Mouse (Mus musculus): ENCODE measurements around the gene Isg20l2. TPM values are rescaled to one million over a fixed set of nuclear protein-coding genes. Genes with fewer than 3 reads are reported as not detected.
"Not testable (repeated sequence)": the region's sequence is repeated elsewhere in the genome, so short reads cannot be mapped to it uniquely, and the experiment has no call there.

Gene Isg20l2
- polyA plus RNA-seq, 1 experiment from 2014 or later = 55.1 TPM

DNA sequence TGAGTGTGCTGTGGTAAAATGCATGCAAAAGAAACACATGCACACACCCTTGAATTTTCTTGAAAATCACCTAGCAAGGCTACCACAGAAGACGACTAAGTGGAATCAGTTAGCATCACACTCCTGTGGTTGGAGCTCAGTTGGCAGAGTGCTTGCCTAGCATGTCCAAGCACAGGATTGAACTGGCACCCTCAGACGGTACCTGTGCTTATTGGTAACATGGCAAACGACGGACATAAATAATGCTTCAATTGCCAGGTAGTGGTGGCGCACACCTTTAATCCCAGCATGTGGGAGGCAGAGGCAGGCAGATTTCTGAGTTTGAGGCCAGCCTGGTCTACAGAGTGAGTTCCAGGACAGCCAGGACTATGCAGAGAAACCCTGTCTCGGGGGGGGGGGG, 28.2 kb upstream of the Isg20l2 start:
- H3K27me3 ChIP-seq (ENCODE audit: insufficient read depth, poor library complexity, severe bottlenecking); H3K36me3 ChIP-seq; H3K9me3 ChIP-seq; DNase-seq (ENCODE audit: low spot score); H3K4me3 ChIP-seq: not testable (repeated sequence)
- Histone ChIP-seq H3K4me1 (peaks cover 17% of the 10 kb centered on the region), H3K27ac (peak overlapping the region; percentile 76; the same call in 1 of the 2 replicates)
- WGBS = 73% methylated on average over 6 of the region's 6 CpGs

DNA sequence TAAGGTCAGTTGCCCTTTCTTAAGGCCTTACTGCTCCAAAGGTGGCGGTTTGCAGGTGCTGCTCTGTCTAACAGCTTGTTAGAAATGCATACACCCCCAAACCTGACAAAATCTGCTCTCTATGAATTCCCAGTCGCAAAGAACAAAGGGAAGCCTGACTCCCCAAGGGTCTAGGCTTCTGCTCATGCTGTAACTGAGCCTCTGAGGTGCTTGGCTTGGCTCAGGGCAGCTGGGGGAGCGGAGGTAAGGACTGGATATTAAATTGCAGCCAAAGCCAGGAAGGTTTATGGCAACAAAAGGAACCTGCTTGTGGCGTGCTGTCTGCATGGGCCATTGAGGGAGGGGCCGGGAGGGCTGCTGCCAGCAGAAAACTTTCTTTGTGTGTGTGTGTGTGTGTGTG, 26.3 kb upstream of the Isg20l2 start:
- no peaks in the 10 kb centered on the region for H3K27me3 ChIP-seq (ENCODE audit: insufficient read depth, poor library complexity, severe bottlenecking)
- no peaks in the 10 kb centered on the region for H3K36me3 ChIP-seq
- H3K9me3 ChIP-seq = no peaks in the 10 kb centered on the region
- H3K4me1 ChIP-seq = peaks cover 30% of the 10 kb centered on the region
- no peak for DNase-seq (ENCODE audit: low spot score)
- no peak overlapping the region for H3K4me3 ChIP-seq
- WGBS = 56% methylated on average over 5 of the region's 5 CpGs
- H3K27ac ChIP-seq = peak overlapping the region; percentile 50; the same call in 1 of the 2 replicates

DNA sequence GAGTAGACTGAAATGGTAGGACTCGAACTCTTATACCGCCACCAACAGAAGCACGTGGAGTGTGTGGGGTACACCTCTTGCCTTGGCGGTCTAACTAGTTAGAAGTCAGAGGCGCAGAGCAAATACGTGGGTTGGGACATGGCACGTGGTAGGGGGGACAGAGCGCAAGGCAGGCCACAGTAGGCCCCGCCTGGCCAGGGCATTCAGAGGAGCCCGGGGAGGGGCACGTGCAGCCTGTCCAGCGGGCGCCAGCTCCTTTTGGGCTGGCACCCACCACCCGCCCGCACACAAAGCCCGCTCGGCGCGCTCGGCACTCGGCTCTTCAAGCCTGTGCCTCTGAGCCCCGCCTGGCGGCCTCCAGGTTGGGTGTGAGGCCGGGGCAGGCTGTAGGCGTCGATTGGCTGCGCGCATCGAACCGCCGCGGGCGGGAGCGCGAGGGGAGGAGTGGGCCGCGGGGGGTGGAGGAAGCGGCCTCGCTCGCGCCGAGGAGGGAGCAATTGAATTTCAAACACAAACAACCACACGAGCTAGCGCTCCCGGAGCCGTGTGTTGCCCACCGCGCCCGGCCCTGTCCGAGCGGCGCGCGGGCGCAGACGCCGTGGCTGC, 24.1 kb upstream of the Isg20l2 start, which contains the start of gene Hdgf:
Gene Hdgf (plus strand): TSS at position 442 of the 606 bp plus-strand sequence.
- 0 out of 2 replicates have a peak, but pooled peaks cover 4% of the 10 kb centered on the region for H3K36me3 ChIP-seq
- 3% methylated on average over 57 of the region's 57 CpGs for WGBS
- H3K4me1 ChIP-seq = peaks cover 47% of the 10 kb centered on the region
- peak; percentile 98 for DNase-seq (ENCODE audit: low spot score)
- peak within 1 kb of the TSS; percentile 99 for H3K27ac ChIP-seq
- H3K9me3 ChIP-seq = no peaks in the 10 kb centered on the region
- H3K4me3 ChIP-seq = peak within 1 kb of the TSS; percentile 89
- H3K27me3 ChIP-seq (ENCODE audit: insufficient read depth, poor library complexity, severe bottlenecking) = no peaks in the 10 kb centered on the region

DNA sequence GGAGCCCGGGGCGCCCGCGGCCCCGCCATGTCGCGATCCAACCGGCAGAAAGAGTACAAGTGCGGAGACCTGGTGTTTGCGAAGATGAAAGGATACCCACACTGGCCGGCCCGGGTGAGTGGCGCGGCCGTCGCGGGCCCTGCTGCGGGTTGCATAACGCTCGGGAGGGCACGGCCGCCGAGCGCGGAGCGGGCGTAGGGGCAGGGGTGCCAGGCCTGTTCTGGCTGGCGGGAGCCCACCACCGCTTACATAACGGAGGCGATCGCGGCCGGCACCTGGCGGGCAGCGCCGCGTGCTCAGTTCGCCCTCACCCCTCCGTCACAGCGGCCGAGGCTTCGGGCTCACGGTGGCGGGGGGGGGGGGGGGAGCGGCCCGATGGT, 23.5 kb upstream of the Isg20l2 start:
- Histone ChIP-seq H3K4me3 (peak overlapping the region; percentile 89), H3K27ac (peak overlapping the region; percentile 99), H3K9me3 (no peaks in the 10 kb centered on the region), H3K36me3 (0 out of 2 replicates have a peak, but pooled peaks cover 6% of the 10 kb centered on the region), H3K27me3 (ENCODE audit: insufficient read depth, poor library complexity, severe bottlenecking) (no peaks in the 10 kb centered on the region), H3K4me1 (peaks cover 45% of the 10 kb centered on the region)
- under 1% methylated on average over 47 of the region's 47 CpGs for WGBS
- DNase-seq (ENCODE audit: low spot score) = no peak

DNA sequence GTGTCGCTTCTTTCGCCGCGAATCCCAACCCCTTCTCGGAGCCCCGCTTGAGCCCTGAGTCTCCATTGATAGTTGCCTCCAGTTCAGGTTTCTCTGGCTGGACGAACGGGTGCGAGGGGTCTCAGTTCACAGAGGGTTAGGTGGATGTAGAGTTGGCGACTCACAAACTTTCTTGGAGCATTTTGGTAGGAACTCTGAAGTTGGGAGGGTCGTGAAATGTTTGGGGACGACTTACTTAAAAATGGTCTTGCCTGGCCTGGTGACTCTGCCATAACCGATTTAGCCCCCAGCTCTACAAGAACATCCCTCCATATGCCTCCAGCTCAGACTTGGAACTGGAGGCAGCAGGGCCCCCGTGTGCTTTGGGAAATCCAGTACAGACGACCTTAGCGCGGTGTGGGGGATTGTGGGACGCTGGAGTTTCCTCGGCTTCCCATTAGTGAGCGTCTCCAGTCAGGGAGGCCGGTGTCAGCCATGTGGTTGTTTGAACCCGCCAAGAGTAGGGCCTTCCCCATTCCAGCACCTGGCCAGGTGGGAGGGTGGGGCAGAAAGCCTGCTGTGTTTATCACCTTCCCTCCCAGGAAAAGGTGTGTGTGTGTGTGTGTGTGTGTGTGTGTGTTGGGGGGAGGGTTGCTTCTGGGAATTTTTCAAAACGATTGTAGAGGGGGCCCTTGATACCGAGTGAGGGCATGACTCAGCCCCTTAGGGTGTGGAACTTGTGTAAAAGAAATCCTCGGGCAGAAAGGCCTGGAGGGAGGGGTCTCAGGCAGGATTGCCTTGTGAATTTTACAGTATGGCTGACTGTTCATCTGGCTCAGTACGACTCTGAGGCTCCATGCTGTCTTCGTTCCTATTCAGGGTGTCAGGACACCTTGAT, 22.9 kb upstream of the Isg20l2 start:
- DNase-seq (ENCODE audit: low spot score) = peak; percentile 89
- Histone ChIP-seq H3K36me3 (0 out of 2 replicates have a peak, but pooled peaks cover 6% of the 10 kb centered on the region), H3K9me3 (no peaks in the 10 kb centered on the region), H3K27ac (peak overlapping the region; percentile 99), H3K4me3 (peak overlapping the region; percentile 89), H3K4me1 (peaks cover 43% of the 10 kb centered on the region), H3K27me3 (ENCODE audit: insufficient read depth, poor library complexity, severe bottlenecking) (no peaks in the 10 kb centered on the region)
- under 1% methylated on average over 27 of the region's 27 CpGs for WGBS

DNA sequence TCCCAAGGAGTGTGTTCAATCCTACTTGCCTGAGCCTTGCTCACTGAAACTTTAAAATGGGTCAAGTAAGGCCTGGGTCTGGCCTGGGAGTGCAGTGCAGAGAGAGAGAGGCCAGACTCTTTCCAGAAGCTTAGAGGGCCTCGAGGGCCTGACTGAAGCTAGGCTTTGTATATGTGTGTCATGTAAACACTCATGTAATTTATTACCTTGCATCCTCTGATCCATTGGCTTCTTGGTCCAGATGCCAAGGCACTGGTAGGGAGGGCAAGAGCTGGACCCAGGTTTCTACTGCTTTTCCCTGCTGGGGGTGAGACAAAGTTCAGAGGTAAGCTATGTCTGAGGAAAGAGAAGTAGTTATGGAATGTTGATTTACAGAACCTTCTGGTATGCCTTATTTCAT, 22.2 kb upstream of the Isg20l2 start:
- Histone ChIP-seq H3K4me3 (peak overlapping the region; percentile 89), H3K36me3 (peaks cover 8% of the 10 kb centered on the region; the same call in 1 of the 2 replicates), H3K27me3 (ENCODE audit: insufficient read depth, poor library complexity, severe bottlenecking) (no peaks in the 10 kb centered on the region), H3K9me3 (no peaks in the 10 kb centered on the region), H3K4me1 (peaks cover 43% of the 10 kb centered on the region), H3K27ac (peak overlapping the region; percentile 99)
- WGBS = 3% methylated on average over 1 of the region's 1 CpGs
- DNase-seq (ENCODE audit: low spot score) = no peak

DNA sequence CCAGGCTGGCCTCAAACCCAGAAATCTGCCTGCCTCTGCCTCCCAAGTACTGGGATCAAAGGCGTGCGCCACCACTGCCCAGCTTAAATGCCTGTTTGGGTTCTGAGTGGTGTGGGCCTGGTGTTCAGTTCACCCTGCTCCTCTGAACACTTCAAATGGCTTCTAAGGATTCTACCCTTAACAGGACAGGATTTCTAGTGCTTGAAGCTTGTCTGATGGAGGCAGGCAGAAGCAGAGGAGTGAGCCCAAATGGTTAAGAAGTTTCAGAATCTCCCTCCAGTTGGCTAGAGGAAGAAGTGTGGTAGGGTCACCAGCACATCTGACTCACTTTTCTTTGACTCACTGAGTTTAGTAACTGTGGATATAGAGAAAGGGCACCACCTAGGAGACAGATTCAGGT, 20.7 kb upstream of the Isg20l2 start:
- WGBS = 80% methylated on average over 2 of the region's 2 CpGs
- no peak for DNase-seq (ENCODE audit: low spot score)
- H3K27me3 ChIP-seq (ENCODE audit: insufficient read depth, poor library complexity, severe bottlenecking) = no peaks in the 10 kb centered on the region
- no peaks in the 10 kb centered on the region for H3K9me3 ChIP-seq
- peak overlapping the region; percentile 99 for H3K27ac ChIP-seq
- peak overlapping the region; percentile 89 for H3K4me3 ChIP-seq
- peaks cover 23% of the 10 kb centered on the region for H3K36me3 ChIP-seq
- peaks cover 43% of the 10 kb centered on the region for H3K4me1 ChIP-seq

DNA sequence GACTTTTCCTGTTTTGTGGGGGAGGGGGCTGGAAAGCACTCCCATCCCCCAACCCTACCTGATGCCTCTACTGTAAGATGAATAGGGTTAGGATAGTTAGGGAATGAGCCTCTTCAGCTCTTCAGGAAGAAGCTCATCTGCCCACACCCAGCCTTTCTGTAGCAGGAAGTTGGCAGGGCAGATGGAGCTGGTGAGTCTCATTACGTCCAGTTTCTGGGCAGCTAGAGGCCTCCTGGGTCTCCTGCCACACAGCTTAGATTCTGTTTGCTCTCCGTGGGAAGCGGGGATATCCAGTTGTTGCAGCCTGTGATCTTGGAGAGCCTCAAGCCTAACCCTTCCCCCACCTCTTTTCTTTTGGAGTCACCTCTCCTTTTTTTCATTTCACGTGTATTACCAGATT, 20.2 kb upstream of the Isg20l2 start:
- Histone ChIP-seq H3K36me3 (peaks cover 27% of the 10 kb centered on the region), H3K27me3 (ENCODE audit: insufficient read depth, poor library complexity, severe bottlenecking) (no peaks in the 10 kb centered on the region), H3K4me3 (peak overlapping the region; percentile 89), H3K27ac (peak overlapping the region; percentile 99), H3K4me1 (peaks cover 43% of the 10 kb centered on the region), H3K9me3 (no peaks in the 10 kb centered on the region)
- WGBS = 10% methylated on average over 4 of the region's 4 CpGs
- no peak for DNase-seq (ENCODE audit: low spot score)

DNA sequence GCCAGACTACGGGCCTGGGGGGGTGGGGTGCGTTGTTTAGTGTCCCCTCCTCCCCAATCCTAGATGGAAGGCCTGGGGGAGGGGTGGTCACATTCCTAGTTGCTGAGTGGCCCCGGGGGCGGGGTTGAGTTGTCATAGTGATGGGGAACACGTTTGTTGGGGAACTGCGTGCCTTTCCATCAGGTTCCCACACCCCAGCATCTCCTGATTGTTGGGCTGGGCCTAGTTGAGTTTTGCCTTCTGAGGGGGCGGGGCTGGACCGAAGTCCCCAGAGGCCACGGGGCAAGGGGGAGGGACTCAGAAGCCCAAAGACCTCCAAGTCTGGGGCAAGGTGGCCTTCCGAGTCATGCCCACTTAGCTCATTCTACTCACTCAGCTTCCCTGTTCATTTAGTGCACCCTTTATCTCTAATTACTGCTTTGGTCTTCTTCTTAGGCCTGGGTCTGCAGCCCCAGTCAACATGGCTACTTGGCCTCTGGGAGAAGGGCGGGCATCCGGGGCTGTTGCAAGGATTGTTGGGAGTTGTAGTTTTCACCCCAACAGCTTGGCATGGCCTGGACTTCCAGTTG, 19.5 kb upstream of the Isg20l2 start:
- H3K27me3 ChIP-seq (ENCODE audit: insufficient read depth, poor library complexity, severe bottlenecking) = no peaks in the 10 kb centered on the region
- peak; percentile 91 for DNase-seq (ENCODE audit: low spot score)
- H3K4me1 ChIP-seq = peaks cover 43% of the 10 kb centered on the region
- peak overlapping the region; percentile 99 for H3K27ac ChIP-seq
- H3K4me3 ChIP-seq = peak overlapping the region; percentile 89
- H3K36me3 ChIP-seq = peaks cover 35% of the 10 kb centered on the region
- WGBS = 3% methylated on average over 12 of the region's 12 CpGs
- no peaks in the 10 kb centered on the region for H3K9me3 ChIP-seq

DNA sequence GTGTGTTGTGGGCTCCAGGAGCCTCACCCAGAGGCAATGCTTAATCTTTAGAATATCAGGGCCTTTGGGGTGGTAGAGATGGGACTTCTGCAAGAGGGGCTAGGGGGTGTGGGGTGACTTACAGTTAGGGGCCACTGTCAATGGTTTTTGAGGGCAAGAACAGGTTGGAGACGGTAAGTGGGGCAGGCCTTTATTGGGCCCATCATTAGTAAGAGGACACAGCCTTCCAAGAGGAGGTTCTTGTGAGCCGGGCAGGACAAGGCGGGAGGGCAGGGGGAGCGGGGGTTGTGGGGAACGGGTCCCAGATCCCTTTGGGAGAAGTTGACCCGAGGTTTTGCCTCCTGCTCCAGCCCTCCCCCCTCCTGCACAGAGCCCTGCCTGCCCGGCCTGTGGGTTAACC, 16.6 kb upstream of the Isg20l2 start:
- H3K27ac ChIP-seq = 0 out of 2 replicates have a peak overlapping the region, but pooled peaks have one; percentile 17
- H3K4me1 ChIP-seq = peaks cover 29% of the 10 kb centered on the region
- no peak overlapping the region for H3K4me3 ChIP-seq
- peaks cover 57% of the 10 kb centered on the region for H3K36me3 ChIP-seq
- WGBS = 85% methylated on average over 7 of the region's 7 CpGs
- no peak for DNase-seq (ENCODE audit: low spot score)
- H3K9me3 ChIP-seq = no peaks in the 10 kb centered on the region
- no peaks in the 10 kb centered on the region for H3K27me3 ChIP-seq (ENCODE audit: insufficient read depth, poor library complexity, severe bottlenecking)

DNA sequence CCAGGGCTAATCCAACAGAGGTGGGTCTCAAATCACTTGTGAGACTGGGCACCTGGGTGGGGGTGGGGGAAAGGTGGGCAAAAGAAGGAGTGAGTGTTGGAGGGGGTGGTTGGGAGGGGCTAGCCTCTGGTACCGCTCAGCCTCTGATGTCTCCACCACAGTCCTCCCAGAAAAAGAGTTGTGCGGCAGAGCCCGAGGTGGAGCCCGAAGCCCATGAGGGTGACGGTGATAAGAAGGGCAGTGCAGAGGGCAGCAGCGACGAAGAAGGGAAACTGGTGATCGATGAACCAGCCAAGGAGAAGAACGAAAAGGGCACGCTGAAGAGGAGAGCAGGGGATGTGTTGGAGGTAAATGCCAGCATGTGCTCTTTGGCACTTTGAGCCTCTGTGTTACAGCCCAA, 16.2 kb upstream of the Isg20l2 start:
- 91% methylated on average over 10 of the region's 10 CpGs for WGBS
- H3K27me3 ChIP-seq (ENCODE audit: insufficient read depth, poor library complexity, severe bottlenecking) = no peaks in the 10 kb centered on the region
- 0 out of 2 replicates have a peak overlapping the region, but pooled peaks have one; percentile 17 for H3K27ac ChIP-seq
- H3K9me3 ChIP-seq = no peaks in the 10 kb centered on the region
- H3K4me3 ChIP-seq = no peak overlapping the region
- H3K4me1 ChIP-seq = peaks cover 25% of the 10 kb centered on the region
- peaks cover 57% of the 10 kb centered on the region for H3K36me3 ChIP-seq
- DNase-seq (ENCODE audit: low spot score) = no peak

DNA sequence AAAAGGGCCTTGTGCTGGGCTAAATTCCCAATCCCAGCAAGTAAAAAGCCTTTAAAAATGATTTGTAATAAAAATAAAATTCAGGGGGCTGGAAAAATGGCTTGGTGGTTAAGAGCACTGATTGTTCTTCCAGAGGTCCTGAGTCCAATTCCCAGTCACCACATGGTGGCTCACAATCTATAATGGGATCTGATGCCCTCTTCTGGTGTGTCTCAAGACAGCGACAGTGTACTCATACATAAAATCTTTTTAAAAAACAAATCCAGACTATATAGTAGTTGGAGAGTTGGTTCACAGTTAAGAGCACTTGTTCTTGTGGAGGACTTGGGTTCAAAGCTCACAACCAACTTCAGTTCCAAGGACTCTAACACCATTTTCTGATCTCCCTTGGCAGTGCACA, 13.1 kb upstream of the Isg20l2 start:
- H3K4me3 ChIP-seq = no peak overlapping the region
- peaks cover 9% of the 10 kb centered on the region for H3K4me1 ChIP-seq
- no peaks in the 10 kb centered on the region for H3K27me3 ChIP-seq (ENCODE audit: insufficient read depth, poor library complexity, severe bottlenecking)
- peaks cover 54% of the 10 kb centered on the region for H3K36me3 ChIP-seq
- DNase-seq (ENCODE audit: low spot score) = no peak
- no peaks in the 10 kb centered on the region for H3K9me3 ChIP-seq
- WGBS = 97% methylated on average over 1 of the region's 1 CpGs
- H3K27ac ChIP-seq = no peak overlapping the region

DNA sequence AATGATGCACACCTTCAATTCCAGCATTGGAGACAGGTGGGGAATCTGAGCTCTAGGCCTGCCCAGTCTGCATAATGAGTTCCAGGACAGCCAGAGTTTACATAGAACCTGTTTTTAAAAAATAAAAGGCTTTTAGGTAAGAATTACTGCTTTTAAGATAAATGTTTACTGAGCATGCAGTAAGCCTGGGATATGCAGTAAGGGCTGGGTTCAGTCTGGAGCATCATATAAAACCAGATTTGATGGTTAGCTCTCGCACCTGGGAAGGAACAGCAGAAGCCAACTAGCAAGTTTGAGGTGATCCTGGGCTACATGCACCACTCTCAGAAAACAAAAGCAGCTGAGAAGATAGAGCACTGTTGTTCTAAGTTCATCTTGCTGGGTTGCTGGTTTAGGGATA, 11.6 kb upstream of the Isg20l2 start:
- peaks cover 62% of the 10 kb centered on the region for H3K36me3 ChIP-seq

More for the DNA sequence above, 11.6 kb upstream of the Isg20l2 start:
- Histone ChIP-seq H3K9me3 (no peaks in the 10 kb centered on the region), H3K4me3 (0 out of 2 replicates have a peak overlapping the region, but pooled peaks have one; percentile 77), H3K4me1 (peaks cover 9% of the 10 kb centered on the region; the same call in 1 of the 2 replicates), H3K27me3 (ENCODE audit: insufficient read depth, poor library complexity, severe bottlenecking) (no peaks in the 10 kb centered on the region), H3K27ac (peak overlapping the region; percentile 67; the same call in 1 of the 2 replicates)
- WGBS = 84% methylated on average over 1 of the region's 1 CpGs
- DNase-seq (ENCODE audit: low spot score) = no peak

Data from heart, embryonic 10.5 days (tissue).